Mouse (Mus musculus) bone marrow macrophage, adult 2 months (primary cell): Measurements from ENCODE around the gene Immp2l. TPM values are rescaled to one million over a fixed set of nuclear protein-coding genes. Genes with fewer than 3 reads are reported as not detected.

Experiments
- H3K27ac ChIP-seq: 2 replicates; pipeline ENCODE4 v1.5.1; 2012; ENCODE audit warnings: low read depth, low read length; ENCODE audit not compliant: insufficient read depth
- H3K4me1 ChIP-seq: 2 replicates; pipeline ENCODE4 v1.6.1; 2012; ENCODE audit warnings: low read length; ENCODE audit not compliant: control insufficient read depth, insufficient read depth
- H3K4me3 ChIP-seq: 2 replicates; pipeline ENCODE4 v1.5.1; 2012; ENCODE audit warnings: mild to moderate bottlenecking, low read length, moderate library complexity; ENCODE audit not compliant: insufficient read depth
- CTCF ChIP-seq: IDR thresholded peaks from 2 replicates; pipeline ENCODE4 v1.5.1; 2012; ENCODE audit warnings: low read depth, mild to moderate bottlenecking, low read length, moderate library complexity
- POLR2A ChIP-seq: IDR thresholded peaks from 2 replicates; pipeline ENCODE4 v1.6.1; 2012; ENCODE audit warnings: mild to moderate bottlenecking, low read depth, low read length, borderline replicate concordance
- polyA plus RNA-seq: library from polyadenylated mRNA; stranded (reverse); fragments of >200 nt; gene quantifications from 2 replicates; pipeline ENCODE4 v1.2.4, GENCODE M21; 2012; ENCODE audit not compliant: missing spikeins, insufficient read depth, insufficient read length

Immp2l gene
- polyA plus RNA-seq, 1 experiment: 2.3 TPM

GRCm38 (mm10) chr12:41224538-41224937 lies 200.6 kb downstream of the Immp2l start:
- Histone ChIP-seq H3K4me3 (no peak overlapping the region), H3K4me1 (no peaks in the 10 kb centered on the region), H3K27ac (no peak overlapping the region)
- no peak for TF ChIP-seq CTCF
- TF ChIP-seq POLR2A: no peak

- no peak overlapping the region for H3K27ac ChIP-seq
- no peaks in the 10 kb centered on the region for H3K4me1 ChIP-seq
- H3K4me3 ChIP-seq: no peak overlapping the region
- TF ChIP-seq POLR2A (no peak), CTCF (no peak)
Measured at GRCm38 (mm10) chr12:41231966-41232365, 208.1 kb downstream of the Immp2l start.

GRCm38 (mm10) chr12:41237880-41238279 lies 214.0 kb downstream of the Immp2l start:
- no peak for TF ChIP-seq CTCF
- no peak for TF ChIP-seq POLR2A
- H3K4me3 ChIP-seq: no peak overlapping the region
- H3K4me1 ChIP-seq: peaks cover 2% of the 10 kb centered on the region
- peak overlapping the region; percentile 33; the same call in 1 of the 2 replicates for H3K27ac ChIP-seq

GRCm38 (mm10) chr12:41241221-41241620 lies 217.3 kb downstream of the Immp2l start:
- Histone ChIP-seq H3K4me1 (peaks cover 2% of the 10 kb centered on the region), H3K27ac (no peak overlapping the region), H3K4me3 (no peak overlapping the region)
- TF ChIP-seq CTCF (no peak), POLR2A (no peak)

- TF ChIP-seq POLR2A: no peak
- TF ChIP-seq CTCF: no peak
- no peak overlapping the region for H3K4me3 ChIP-seq
- H3K4me1 ChIP-seq: no peaks in the 10 kb centered on the region
Measured at GRCm38 (mm10) chr12:41248254-41248653, 224.4 kb downstream of the Immp2l start.

GRCm38 (mm10) chr12:41250123-41250522 lies 226.2 kb downstream of the Immp2l start:
- no peak overlapping the region for H3K4me3 ChIP-seq

More at GRCm38 (mm10) chr12:41248254-41248653, 224.4 kb downstream of the Immp2l start:
- no peak overlapping the region for H3K27ac ChIP-seq

GRCm38 (mm10) chr12:41257905-41258304 lies 234.0 kb downstream of the Immp2l start:
- Histone ChIP-seq H3K4me1 (no peaks in the 10 kb centered on the region), H3K4me3 (no peak overlapping the region), H3K27ac (no peak overlapping the region)
- TF ChIP-seq POLR2A (no peak), CTCF (no peak)

More at GRCm38 (mm10) chr12:41250123-41250522, 226.2 kb downstream of the Immp2l start:
- TF ChIP-seq POLR2A (no peak), CTCF (no peak)
- H3K27ac ChIP-seq: no peak overlapping the region
- H3K4me1 ChIP-seq: no peaks in the 10 kb centered on the region

GRCm38 (mm10) chr12:41259608-41260007 lies 235.7 kb downstream of the Immp2l start:
- TF ChIP-seq CTCF: no peak
- no peak for TF ChIP-seq POLR2A
- H3K27ac ChIP-seq: no peak overlapping the region
- no peaks in the 10 kb centered on the region for H3K4me1 ChIP-seq
- H3K4me3 ChIP-seq: no peak overlapping the region

- Histone ChIP-seq H3K4me1 (no peaks in the 10 kb centered on the region), H3K27ac (no peak overlapping the region), H3K4me3 (no peak overlapping the region)
- TF ChIP-seq POLR2A: no peak
- no peak for TF ChIP-seq CTCF
Measured at GRCm38 (mm10) chr12:41274136-41274535, 250.2 kb downstream of the Immp2l start.

- H3K4me1 ChIP-seq: no peaks in the 10 kb centered on the region
- no peak overlapping the region for H3K4me3 ChIP-seq
- no peak overlapping the region for H3K27ac ChIP-seq
- TF ChIP-seq CTCF (no peak), POLR2A (no peak)
Measured at GRCm38 (mm10) chr12:41275361-41275760, 251.5 kb downstream of the Immp2l start.

- H3K4me3 ChIP-seq: no peak overlapping the region
- no peak overlapping the region for H3K27ac ChIP-seq
- no peak for TF ChIP-seq CTCF
- TF ChIP-seq POLR2A: no peak
- H3K4me1 ChIP-seq: no peaks in the 10 kb centered on the region
Measured at GRCm38 (mm10) chr12:41277896-41278295, 254.0 kb downstream of the Immp2l start.
